Mouse (Mus musculus) Muller cell, postnatal 12 days (primary cell): ENCODE results near the gene Sspo.
"Not testable (repeated sequence)": the region's sequence is repeated elsewhere in the genome, so short reads cannot be mapped to it uniquely, and the experiment has no call there.

Experiments
- DNase-seq: peaks from one replicate; pipeline ENCODE4 v3.0.0-alpha.2; 2015; ENCODE audit errors: inconsistent ontology term

Gene Sspo

DNA sequence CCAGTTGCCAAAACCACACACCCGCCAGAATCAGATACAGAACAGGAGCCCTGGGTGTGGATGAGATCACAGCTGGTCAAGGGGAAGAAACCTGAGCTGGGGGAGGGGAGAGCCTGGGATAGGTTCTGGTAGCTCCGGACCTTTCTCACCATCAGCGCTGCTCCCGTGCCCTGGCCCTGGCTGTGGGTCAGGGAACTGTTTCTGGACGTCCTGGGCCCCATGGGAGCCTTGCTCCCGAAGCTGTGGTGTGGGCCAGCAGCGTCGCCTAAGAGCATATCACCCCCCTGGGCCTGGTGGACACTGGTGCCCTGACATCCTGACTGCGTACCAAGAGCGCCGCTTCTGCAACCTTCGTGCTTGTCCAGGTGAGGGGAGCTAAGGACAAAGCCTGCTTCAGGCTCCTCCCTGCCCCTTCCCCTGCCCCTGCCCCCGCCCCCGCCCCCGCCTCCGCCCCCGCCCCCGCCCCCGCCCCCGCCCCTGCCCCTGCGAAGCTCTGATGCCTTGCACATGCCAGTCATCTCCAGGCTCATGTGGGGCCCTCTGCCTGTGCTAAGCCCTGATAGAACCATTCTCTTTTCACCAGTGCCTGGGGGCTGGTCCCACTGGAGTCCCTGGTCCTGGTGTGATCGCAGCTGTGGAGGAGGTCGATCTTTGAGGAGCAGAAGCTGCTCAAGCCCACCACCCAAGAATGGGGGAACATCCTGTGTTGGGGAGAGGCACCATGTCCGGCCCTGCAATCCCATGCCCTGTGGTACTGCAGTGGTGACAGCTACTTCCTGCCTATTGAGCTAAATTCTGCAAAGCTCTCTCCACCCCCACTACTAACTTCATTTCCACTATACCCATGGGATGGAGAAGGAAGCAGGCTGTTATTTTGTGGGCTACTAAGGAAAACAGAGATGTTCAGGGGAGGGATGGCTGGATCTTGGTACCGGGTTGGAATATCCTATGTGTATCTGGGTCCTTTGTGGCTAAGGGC, 40.0 kb downstream of the Sspo start:
- DNase-seq = peak; percentile 44

DNA sequence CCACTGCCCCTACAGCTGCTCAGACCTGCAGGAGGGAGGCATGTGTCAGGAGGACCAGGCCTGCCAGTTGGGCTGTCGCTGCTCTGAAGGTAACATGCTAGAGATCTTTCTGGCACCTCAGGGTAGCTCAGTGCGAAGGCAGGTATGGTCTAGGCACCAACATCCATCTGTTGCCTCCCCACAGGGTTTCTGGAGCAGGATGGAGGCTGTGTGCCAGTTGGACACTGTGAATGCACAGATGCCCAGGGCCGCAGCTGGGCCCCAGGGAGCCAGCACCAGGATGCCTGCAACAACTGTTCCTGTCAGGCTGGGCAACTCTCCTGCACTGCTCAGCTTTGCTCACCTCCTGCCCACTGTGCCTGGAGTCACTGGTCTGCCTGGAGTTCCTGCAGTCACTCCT, 41.7 kb downstream of the Sspo start:
- no peak for DNase-seq

DNA sequence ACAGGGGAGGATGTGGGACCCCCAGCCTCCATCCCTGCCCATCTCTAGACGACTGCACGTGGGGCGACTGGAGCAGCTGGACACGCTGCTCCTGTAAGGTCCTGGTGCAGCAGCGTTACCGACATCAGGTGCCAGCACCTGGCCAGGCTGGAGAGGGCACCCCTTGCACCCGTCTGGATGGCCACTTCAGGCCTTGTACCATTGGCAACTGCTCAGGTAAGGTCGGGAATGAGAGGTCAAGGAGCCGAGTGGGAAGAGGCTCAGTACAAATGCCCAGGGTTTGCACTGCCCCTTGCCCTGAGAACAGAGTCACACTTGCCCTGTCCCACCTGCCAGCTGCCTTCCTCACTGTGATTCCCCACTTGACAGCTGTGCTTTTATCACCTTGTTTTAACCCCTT, 43.3 kb downstream of the Sspo start:
- DNase-seq = no peak

DNA sequence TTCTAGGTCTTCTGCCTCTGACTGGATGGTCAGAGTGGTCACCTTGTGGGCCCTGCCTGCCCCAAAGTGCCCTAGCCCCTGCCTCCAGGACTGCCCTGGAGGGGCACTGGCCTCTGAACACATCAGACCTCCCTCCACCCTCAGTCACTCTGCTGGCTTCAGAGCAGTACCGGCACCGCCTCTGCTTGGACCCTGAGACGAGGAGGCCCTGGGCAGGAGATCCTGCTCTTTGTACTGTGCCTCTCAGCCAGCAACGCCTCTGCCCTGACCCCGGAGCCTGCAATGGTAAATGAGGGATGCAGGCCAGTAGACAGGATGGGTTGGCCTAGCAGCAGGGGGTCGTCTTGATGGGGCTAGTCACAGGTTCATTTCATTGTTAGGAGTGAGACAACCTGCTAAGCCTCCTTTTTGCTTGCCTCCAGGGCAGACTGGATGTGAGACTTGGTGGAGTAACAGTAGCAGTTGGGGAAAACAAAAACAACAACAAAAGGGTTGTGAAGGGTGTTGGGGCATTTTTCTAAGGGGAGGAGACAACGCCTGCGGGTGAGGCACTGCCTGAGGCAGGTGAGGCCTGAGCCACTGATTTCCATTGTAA, 45.2 kb downstream of the Sspo start:
- no peak for DNase-seq

DNA sequence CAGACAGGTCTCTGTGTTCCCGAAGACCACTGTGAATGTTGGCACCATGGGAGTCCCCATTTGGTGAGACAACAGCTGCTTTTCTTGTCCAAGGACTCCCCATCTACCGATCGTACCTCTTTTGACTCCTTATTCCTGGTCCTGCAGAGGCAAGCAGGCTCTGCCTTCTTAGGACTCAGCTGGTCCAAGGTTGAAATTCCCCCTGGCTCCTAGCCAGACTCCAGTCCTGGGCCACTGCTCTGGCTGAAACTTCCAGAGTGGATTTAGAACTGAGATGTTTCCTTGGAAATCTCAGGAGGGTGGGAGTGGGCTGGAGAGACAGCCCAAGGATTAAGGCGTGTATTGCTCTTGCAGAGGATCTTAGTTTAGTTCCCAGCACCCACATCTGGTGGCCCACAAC, 49.5 kb downstream of the Sspo start:
- DNase-seq = no peak

DNA sequence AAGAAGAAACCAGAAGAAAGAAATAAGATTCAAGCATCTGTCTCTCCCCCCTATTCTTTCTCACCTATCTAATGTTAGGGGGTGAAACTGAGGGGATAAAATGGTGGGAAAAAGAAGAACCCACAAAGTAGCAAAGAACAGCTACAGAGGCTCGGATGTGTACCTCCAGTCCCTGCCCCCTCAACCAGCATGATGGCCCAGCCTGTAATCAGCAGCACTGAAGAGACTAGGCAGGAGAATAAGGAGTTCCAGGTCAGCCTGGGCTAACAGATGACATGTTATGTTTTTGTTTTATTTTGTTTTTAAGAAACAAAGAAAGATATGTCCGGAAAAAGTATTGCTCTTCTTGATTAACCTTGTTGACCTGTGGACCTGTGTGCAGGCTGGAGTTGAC, 55.8 kb downstream of the Sspo start:
- DNase-seq = no peak

DNA sequence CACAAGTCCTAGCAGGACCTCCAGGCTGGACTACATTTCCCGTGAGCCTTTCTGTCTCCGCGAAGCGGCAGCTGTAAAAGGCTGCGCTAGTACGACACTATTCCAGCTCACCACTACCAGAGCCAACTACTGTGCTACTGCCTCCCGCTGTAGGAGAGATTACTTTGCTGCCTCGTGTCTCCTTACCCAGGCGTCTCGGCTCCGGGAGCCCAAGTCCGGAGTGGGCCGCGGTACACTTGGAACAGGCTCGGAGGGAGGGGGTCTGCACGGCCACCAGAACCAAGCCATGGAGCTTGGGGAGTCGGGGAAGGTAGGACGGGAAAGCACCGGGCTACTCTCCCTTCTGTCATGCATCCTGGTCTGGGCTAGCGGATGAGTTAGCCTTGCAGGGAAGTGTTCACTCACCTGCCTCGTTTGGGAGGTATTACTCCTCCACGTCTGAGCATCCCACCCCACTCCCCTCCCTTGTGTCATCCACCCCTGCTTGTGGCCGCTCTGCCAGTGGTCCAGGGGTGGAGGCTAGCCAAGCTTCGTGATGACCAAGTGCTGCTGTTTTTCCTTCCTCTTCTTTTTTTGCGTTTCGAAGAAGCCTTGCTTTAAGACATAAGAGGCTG, 56.3 kb downstream of the Sspo start:
- DNase-seq = peak; percentile 72

DNA sequence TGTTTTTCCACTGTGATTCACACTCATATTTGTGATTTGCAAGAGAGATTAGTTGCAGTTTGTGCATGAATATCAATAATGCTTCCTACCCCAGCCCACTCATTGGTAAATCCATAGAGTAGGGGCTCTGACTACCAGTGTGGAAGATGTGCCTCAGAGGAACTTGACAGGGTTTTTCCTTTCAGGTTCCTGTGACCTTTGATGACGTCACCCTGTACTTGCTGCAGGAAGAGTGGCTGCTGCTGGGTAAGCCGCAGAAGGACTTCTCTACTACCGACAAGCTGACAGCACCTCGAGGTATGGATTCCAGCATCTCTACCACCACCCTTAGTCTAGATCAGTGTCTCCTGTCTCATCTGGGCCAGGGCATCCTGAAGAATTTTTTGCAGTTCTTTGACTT, 60.1 kb downstream of the Sspo start:
- DNase-seq = no peak

DNA sequence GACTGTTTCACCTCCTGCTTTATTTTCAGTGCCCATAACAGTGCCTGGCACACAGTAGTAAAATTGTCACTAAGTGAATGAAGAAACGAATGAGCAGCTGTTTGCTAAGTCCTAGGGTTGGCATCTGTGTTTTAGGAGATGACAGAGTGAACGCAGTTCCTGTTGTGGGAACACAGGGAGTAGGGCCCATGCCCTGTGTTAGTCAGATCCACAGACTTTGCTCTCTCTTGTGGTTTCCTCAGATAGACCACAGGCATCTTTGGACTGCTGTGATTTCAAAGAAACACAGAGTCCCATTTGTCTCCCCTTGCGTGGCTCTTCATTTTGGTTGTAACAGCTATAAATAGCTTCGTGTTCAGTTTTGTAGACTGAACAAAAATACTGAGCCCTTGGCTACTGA, 62.4 kb downstream of the Sspo start:
- peak; percentile 92 for DNase-seq

DNA sequence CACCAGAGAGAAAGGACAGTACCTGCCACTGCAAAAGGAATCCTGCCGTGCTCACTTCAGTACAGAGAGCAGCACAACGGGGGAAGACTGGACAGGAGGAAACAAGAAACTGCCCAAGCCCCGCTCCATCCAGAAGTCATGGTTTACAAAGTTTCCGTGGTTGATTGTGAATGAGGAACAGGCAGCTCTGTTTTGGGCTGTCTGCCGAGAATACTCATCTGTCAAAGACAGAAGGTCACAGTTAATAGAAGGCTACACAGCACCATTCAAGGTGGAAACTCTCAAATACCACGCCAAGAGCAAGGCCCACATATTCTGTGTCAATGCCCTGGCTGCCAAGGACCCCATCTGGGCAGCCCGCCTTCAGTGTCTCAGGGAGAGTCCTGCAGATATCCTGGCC, 63.8 kb downstream of the Sspo start:
- DNase-seq = no peak

DNA sequence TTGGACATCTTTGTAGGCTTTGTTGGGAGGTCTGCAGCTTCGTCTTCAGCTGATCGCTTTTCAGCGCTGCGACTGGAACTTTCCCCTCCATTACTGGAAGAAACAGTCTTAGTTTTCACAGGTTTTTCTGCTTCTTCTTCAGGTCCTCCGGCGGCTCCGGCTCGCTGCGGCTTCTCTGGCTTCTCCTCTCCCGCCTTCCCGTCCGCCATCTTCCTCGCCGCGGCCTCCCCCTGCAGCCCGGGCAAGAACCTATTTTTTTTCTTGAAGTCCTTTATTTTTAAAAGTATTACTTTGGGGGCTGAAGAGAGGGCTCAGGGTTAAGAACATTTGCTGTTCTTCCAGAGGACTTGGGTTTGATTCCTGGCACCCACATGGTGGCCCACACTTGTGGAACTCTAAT, 76.9 kb downstream of the Sspo start:
- DNase-seq = not testable (repeated sequence)

DNA sequence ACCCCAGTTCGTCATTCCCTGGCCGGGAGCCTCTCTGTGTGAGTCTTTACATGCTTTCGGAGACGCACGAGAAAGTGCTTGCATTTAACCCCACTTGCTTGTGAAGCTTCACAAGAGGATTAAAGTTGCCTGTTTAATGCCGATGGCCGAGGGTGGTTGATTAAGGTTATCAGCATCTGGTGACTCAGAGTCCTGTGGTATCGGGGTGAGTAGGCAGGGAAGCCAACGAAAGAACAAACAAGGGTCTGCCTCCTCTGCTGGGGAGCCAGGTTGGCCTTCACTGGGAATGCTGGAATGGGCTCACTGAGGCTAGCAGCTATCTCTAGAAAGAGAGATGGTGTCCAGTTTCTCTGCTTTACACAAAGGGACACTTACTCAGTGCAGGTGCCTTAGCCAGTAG, 79.9 kb downstream of the Sspo start:
- no peak for DNase-seq

DNA sequence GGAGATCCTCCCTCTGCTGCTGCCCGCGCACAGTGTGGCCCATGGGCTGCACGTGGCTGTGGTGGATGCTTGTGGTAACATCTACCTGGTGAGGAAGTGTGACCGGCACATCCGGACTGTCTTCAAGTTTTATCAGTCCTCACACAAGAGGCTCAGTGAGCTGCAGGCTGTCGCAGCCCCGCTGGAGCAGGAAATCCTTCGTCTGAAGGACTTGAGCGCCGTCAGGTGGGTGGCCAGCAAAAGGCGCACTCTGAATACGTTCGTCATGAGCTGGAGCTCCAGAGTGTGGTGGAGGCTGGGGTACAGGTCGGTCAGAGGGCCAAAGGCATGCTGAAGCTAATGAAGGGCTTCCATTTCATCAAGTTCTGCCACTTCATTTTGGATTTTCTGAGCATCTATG, 81.2 kb downstream of the Sspo start:
- no peak for DNase-seq

DNA sequence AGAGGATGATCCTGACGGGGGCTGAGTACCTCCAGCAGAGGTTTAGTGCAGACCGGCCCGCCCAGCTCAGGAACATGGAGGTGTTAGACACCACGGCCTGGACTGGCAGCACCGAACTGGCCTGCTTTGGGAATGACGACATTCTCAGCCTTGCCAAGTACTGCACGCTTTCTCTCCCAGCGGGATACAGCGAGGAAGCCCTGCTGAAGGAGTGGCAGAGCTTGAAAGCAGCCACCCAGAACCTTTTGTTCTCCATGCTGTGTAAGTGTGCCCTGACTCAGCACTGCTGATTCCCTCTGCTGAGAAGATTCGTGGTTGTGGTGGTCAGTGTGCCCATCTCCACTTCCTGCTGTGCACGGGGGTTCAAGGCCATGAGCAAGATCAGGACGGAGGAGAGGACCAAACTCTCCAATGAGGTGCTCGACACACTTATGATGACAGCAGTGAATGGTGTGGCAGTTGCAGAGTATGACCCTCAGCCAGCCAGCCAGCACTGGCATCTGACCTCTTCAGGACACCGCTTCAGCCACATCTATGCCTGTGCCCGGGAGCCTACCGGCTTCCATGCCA, 81.9 kb downstream of the Sspo start:
- DNase-seq = peak; percentile 70

DNA sequence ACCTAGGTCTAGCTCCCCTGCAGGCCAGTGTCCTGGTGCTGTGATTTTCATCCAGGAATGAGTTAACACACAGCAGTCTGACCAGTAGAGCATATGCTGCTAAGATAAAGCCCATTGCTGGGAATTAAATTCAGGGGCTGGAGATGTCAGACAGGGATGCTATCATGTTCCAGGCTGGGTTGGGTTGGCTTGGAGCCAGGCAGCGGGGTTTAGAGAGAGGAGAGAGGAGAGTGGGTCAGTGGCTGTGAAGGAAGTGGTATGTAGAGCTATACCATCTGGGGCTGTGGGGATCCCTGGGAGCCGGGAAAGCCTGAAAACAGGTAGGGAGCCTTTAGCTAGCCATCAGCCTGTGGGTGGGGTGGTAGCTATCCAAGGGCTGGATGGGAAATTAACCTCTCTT, 82.8 kb downstream of the Sspo start:
- DNase-seq = no peak

DNA sequence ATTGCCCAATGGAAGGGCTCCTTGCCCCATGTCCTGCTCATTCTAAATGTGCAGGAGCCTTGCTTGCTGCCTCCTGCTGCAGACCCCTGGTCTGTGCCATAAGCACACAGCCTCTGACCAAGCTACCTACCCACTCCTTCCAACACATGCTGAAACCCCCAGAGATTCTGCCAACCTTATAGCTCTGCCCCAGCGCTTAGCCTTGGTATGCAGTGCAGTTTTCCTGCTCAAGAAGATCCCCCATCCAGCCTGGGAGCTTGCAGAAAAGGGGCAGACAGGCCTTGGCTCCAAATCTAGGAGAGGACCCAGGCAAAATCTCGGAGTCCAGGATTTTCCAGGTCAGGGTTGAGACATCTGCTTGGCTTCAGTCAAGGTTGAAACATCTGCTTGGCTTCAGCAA, 85.4 kb downstream of the Sspo start:
- no peak for DNase-seq

DNA sequence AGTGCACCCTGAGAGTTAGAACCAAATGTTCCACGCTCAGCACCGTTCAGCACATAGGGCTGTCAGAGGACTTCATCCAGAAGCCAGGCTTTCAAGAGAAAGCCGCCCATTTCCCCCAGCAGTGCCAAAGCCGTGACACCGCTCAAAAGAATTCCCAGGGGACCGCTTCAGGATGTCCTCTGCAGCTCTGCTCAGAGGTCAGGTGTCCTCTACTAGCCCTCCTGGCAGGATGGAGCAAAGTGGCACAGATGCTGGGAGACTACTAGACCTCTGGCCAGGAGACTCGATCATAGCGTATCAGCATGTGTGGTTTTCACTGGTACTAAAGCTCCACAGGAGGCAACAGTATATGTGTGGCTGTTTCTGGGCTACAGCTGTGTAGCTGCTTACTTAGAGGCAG, 86.9 kb downstream of the Sspo start:
- no peak for DNase-seq

DNA sequence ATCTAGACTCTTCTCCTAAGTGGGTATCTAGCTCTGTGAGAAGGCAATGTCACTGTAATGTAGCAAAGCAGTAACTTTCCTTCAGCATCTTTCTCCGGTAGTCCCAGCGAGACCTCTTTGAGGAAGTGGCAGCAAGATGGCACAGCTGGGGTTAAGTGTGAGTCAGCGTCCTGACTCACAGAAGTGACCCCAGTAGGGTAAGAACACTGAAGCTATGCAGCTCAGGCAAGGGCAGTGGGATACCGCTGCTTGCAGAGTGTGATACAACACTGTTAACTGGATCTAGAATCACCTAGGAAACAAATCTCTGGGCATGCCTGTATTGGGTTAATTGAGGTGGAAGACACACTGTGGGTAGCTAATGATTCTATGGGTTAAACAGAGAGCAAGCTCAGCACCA, 88.1 kb downstream of the Sspo start:
- DNase-seq = no peak

DNA sequence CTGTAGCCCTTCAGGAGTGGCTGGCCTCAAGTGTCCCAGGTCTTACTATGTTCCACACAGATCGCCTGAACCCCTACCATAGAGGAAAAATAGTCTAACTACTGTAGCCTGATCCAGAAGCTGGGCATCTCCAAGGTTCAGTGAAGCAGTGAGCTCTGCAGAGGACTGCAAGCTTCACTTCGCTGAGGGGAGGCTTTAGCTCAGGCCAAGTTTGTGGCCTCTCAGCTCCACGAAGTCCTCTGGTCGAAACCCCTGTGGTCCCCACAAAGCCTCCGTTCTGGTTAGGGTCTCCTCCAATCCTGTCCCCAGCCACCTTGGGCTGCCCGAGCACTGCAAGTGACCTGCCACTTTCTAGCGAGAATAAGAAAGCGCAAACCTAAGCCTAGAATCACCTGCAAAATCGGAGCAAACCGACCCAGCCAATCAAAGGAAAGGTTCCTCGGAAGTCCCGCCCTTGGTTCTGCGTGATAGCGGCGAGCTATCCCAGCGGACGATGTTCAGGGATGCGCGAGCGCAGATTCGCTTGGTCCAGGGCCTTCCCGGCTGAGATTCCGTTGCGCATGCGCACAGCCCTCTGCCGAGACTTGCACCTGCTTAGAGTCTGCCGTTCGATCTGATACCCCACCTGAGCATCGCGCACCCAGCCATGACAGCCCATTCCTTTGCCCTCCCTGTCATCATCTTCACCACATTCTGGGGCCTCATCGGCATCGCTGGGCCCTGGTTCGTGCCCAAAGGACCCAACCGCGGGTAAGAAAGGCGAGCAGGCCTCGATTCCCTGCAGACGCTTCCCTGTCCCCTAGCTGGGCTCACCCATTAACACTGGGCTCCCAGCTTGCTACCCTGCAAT, 89.3 kb downstream of the Sspo start, which contains the start of gene Atp6v0e2:
Gene Atp6v0e2 (plus strand): TSS at position 511 of the 850 bp plus-strand sequence.
- DNase-seq = peak; percentile 85

DNA sequence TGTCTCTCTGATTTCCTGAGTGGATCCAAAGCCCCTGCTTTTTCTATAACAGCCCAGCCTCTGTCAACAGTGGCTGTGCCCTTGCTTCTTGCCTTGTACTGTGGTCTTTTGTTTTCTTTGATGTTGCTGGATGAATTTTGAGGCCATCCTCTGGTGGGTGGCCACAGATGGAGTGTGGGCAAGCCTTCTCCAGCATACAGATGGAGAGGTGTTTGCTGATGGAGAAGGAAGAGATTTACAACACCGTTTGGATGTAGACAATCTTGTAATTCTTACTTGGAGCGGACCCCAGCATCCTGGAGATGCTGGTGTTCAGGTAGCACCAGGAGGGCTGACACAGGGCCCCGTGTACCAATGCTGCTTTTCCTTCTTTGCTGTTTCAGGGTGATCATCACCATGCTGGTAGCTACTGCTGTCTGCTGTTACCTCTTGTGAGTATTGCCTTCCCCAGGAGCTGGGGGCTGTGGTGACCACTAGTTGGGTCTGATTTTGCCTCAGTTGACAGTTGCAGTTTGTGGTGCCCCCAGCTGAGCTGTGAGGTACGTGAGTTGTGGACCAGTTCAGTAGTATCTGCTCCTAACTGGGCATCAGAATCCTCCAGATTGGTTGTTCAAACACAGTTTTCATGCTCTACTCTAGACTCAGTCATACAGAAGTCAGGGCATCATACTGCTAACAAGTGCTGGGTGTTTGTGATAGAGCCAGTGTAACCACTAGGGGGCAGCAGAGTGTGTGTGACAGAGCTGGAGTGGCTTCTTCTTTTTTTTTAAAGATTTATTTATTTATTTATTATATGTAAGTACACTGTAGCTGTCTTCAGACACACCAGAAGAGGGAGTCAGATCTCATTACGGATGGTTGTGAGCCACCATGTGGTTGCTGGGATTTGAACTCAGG, 91.1 kb downstream of the Sspo start:
- peak; percentile 55 for DNase-seq
